Mouse (Mus musculus) embryonic facial prominence, embryonic 13.5 days (tissue): ENCODE data around the gene Sptbn2. TPM values are rescaled to one million over a fixed set of nuclear protein-coding genes. Genes with fewer than 3 reads are reported as not detected.
A peak's percentile ranks its signal among the peaks of the same experiment; 100 is the strongest.

Experiments
- ATAC-seq: fragments of 200-750 bp; cut with Nextera tagmentation; 2 replicates; pipeline ENCODE4 v1.8.0; 2017; ENCODE audit warnings: low read depth; ENCODE audit not compliant: insufficient number of reproducible peaks, insufficient read depth, low FRiP score, low TSS enrichment
- H3K27ac ChIP-seq: fragments of 300-500 bp; sonication (generic); 2 replicates; pipeline ENCODE4 v1.5.1; 2015; ENCODE audit warnings: moderate library complexity, mild to moderate bottlenecking, inconsistent platforms
- H3K27me3 ChIP-seq: fragments of 300-500 bp; sonication (generic); 2 replicates; pipeline ENCODE4 v1.6.1; 2015; ENCODE audit warnings: mild to moderate bottlenecking, inconsistent platforms
- H3K36me3 ChIP-seq: fragments of 300-500 bp; sonication (generic); 2 replicates; pipeline ENCODE4 v1.6.1; 2015; ENCODE audit warnings: mild to moderate bottlenecking, inconsistent platforms
- H3K4me1 ChIP-seq: fragments of 300-500 bp; sonication (generic); 2 replicates; pipeline ENCODE4 v1.6.1; 2015; ENCODE audit warnings: inconsistent platforms
- H3K4me2 ChIP-seq: fragments of 300-500 bp; sonication (generic); 2 replicates; pipeline ENCODE4 v1.6.1; 2015; ENCODE audit warnings: moderate library complexity, mild to moderate bottlenecking, inconsistent platforms
- H3K4me3 ChIP-seq: fragments of 300-500 bp; sonication (generic); 2 replicates; pipeline ENCODE4 v1.5.1; 2015; ENCODE audit warnings: mild to moderate bottlenecking, inconsistent platforms
- H3K9ac ChIP-seq: fragments of 300-500 bp; sonication (generic); 2 replicates; pipeline ENCODE4 v1.6.1; 2015; ENCODE audit warnings: mild to moderate bottlenecking, inconsistent platforms
- H3K9me3 ChIP-seq: fragments of 300-500 bp; sonication (generic); 2 replicates; pipeline ENCODE4 v1.6.1; 2016; ENCODE audit warnings: inconsistent platforms
- WGBS: fragments of 180-500 bp; shearing (Covaris S2); methylation state at CpG from one replicate; pipeline ENCODE4 v1.1.7; 2015; ENCODE audit warnings: mixed read lengths; 5-methylcytosine and 5-hydroxymethylcytosine counted together
- polyA plus RNA-seq: library from polyadenylated mRNA; unstranded; fragments of >200 nt; fragmentation: Nextera tagmentation; extraction: Ambion mirVana; gene quantifications from 2 replicates; pipeline ENCODE4 v1.2.1, GENCODE M21; 2015

Gene Sptbn2
- polyA plus RNA-seq, 1 experiment from 2014 or later = 2.6 TPM

GRCm38 (mm10) chr19:4729186-4729585 is 18.2 kb downstream of the Sptbn2 start:
- no peaks in the 10 kb centered on the region for H3K4me1 ChIP-seq
- whole genome bisulfite sequencing = 91% methylated on average over 9 of the region's 9 CpGs
- ATAC-seq = no peak
- H3K27me3 ChIP-seq = no peaks in the 10 kb centered on the region
- H3K27ac ChIP-seq = no peak overlapping the region
- no peak overlapping the region for H3K4me3 ChIP-seq
- no peak overlapping the region for H3K9ac ChIP-seq
- H3K9me3 ChIP-seq = no peaks in the 10 kb centered on the region
- no peak overlapping the region for H3K4me2 ChIP-seq
- H3K36me3 ChIP-seq = peaks cover 10% of the 10 kb centered on the region

DNA sequence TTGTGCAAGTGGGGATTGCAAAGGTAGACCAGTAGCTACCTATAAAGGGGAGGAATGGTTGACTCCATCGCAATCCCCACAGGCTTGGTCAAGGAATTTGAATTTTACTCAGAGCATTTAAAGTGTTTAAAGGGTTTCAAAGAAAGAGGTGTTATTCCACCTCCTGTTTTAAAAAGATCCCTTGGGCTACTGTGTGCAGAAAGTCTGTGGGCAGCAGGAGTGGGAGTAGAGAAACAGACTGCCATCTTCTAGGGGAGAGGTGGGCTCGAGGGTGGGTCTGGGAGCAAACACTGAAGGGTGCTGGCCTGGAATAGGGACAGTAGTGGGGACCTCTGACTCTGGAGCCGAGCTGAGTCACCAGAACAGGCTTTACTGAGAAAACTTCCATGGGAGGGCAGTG is 22.1 kb downstream of the Sptbn2 start:
- no peak for ATAC-seq
- no peaks in the 10 kb centered on the region for H3K9me3 ChIP-seq
- H3K4me3 ChIP-seq = no peak overlapping the region
- no peak overlapping the region for H3K9ac ChIP-seq
- no peak overlapping the region for H3K27ac ChIP-seq
- peaks cover 21% of the 10 kb centered on the region for H3K36me3 ChIP-seq
- no peak overlapping the region for H3K4me2 ChIP-seq
- no peaks in the 10 kb centered on the region for H3K27me3 ChIP-seq
- 77% methylated on average over 3 of the region's 3 CpGs for WGBS
- no peaks in the 10 kb centered on the region for H3K4me1 ChIP-seq

DNA sequence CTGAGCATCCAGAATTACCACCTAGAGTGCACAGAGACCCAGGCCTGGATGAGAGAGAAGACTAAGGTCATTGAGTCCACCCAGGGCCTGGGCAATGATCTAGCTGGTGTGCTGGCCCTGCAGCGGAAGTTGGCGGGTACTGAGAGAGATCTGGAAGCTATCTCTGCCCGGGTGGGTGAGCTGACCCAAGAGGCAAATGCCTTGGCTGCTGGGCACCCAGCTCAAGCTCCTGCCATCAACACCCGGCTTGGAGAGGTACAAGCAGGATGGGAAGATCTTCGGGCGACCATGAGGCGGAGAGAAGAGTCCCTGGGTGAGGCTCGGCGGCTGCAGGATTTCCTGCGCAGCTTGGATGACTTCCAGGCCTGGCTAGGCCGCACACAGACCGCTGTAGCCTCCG is 26.9 kb downstream of the Sptbn2 start:
- no peaks in the 10 kb centered on the region for H3K9me3 ChIP-seq
- no peaks in the 10 kb centered on the region for H3K27me3 ChIP-seq
- no peak overlapping the region for H3K27ac ChIP-seq
- H3K36me3 ChIP-seq = peaks cover 36% of the 10 kb centered on the region
- H3K9ac ChIP-seq = no peak overlapping the region
- H3K4me3 ChIP-seq = no peak overlapping the region
- no peak for ATAC-seq
- no peak overlapping the region for H3K4me2 ChIP-seq
- H3K4me1 ChIP-seq = no peaks in the 10 kb centered on the region
- WGBS = 86% methylated on average over 13 of the region's 13 CpGs

- H3K27me3 ChIP-seq = no peaks in the 10 kb centered on the region
- no peak overlapping the region for H3K27ac ChIP-seq
- WGBS = 94% methylated on average over 11 of the region's 11 CpGs
- no peak overlapping the region for H3K9ac ChIP-seq
- H3K9me3 ChIP-seq = no peaks in the 10 kb centered on the region
- peaks cover 36% of the 10 kb centered on the region for H3K36me3 ChIP-seq
- H3K4me1 ChIP-seq = no peaks in the 10 kb centered on the region
- no peak overlapping the region for H3K4me3 ChIP-seq
- ATAC-seq = no peak
- no peak overlapping the region for H3K4me2 ChIP-seq
Measured at GRCm38 (mm10) chr19:4739053-4739452, 28.1 kb downstream of the Sptbn2 start.

DNA sequence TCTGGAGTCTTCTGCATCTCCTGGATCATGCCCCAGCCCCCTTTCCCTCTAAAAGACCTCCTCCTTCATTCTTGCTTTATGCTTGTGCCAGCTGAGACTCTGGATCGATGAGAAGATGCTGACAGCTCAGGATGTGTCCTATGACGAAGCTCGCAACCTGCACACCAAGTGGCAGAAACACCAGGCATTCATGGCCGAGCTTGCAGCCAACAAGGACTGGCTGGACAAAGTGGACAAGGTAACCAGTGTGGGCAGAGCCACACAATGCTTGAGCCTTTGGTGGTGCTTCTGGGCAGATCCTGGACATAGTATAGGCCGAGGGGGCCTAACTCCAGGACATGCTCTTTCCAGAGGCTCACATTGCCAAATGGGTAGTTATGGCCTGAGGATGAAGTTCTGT is 28.8 kb downstream of the Sptbn2 start:
- Histone ChIP-seq H3K27me3 (no peaks in the 10 kb centered on the region), H3K4me3 (no peak overlapping the region), H3K4me1 (no peaks in the 10 kb centered on the region), H3K9me3 (no peaks in the 10 kb centered on the region), H3K9ac (no peak overlapping the region), H3K36me3 (peaks cover 30% of the 10 kb centered on the region), H3K27ac (no peak overlapping the region), H3K4me2 (no peak overlapping the region)
- ATAC-seq = no peak
- WGBS = 87% methylated on average over 5 of the region's 5 CpGs

- no peaks in the 10 kb centered on the region for H3K9me3 ChIP-seq
- H3K36me3 ChIP-seq = peaks cover 31% of the 10 kb centered on the region
- WGBS = 76% methylated on average over 10 of the region's 10 CpGs
- no peak overlapping the region for H3K9ac ChIP-seq
- H3K27ac ChIP-seq = no peak overlapping the region
- H3K4me2 ChIP-seq = no peak overlapping the region
- no peak overlapping the region for H3K4me3 ChIP-seq
- 0 out of 2 replicates have a peak, but pooled peaks cover 4% of the 10 kb centered on the region for H3K4me1 ChIP-seq
- no peak for ATAC-seq
- H3K27me3 ChIP-seq = no peaks in the 10 kb centered on the region
Measured at GRCm38 (mm10) chr19:4741482-4741881, 30.5 kb downstream of the Sptbn2 start.

DNA sequence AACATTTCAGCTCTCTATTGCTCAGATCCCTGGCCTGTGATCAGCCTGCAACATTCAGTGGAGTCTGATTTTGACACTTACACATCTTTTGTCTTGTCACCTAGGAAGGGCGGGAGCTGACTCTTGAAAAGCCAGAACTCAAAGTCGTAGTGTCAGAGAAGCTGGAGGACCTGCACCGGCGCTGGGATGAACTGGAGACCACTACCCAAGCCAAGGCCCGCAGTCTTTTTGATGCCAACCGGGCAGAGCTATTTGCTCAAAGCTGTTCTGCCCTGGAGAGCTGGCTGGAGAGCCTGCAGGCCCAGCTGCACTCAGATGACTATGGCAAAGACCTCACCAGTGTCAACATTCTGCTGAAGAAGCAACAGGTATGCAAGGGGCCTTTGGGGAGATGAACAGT is 31.3 kb downstream of the Sptbn2 start:
- 92% methylated on average over 6 of the region's 6 CpGs for WGBS
- H3K36me3 ChIP-seq = peaks cover 34% of the 10 kb centered on the region
- H3K4me3 ChIP-seq = no peak overlapping the region
- H3K27me3 ChIP-seq = no peaks in the 10 kb centered on the region
- no peak overlapping the region for H3K4me2 ChIP-seq
- H3K9me3 ChIP-seq = no peaks in the 10 kb centered on the region
- H3K4me1 ChIP-seq = 0 out of 2 replicates have a peak, but pooled peaks cover 4% of the 10 kb centered on the region
- H3K9ac ChIP-seq = 0 out of 2 replicates have a peak overlapping the region, but pooled peaks have one; percentile 11
- no peak for ATAC-seq
- no peak overlapping the region for H3K27ac ChIP-seq

GRCm38 (mm10) chr19:4743524-4743923 is 32.6 kb downstream of the Sptbn2 start:
- 39% methylated on average over 5 of the region's 5 CpGs for WGBS
- Histone ChIP-seq H3K27me3 (no peaks in the 10 kb centered on the region), H3K4me3 (no peak overlapping the region), H3K9me3 (no peaks in the 10 kb centered on the region), H3K36me3 (peaks cover 31% of the 10 kb centered on the region), H3K9ac (no peak overlapping the region), H3K27ac (no peak overlapping the region), H3K4me1 (0 out of 2 replicates have a peak, but pooled peaks cover 4% of the 10 kb centered on the region), H3K4me2 (no peak overlapping the region)
- no peak for ATAC-seq

- WGBS = 81% methylated on average over 14 of the region's 14 CpGs
- ATAC-seq = no peak
- H3K4me2 ChIP-seq = no peak overlapping the region
- no peaks in the 10 kb centered on the region for H3K27me3 ChIP-seq
- no peaks in the 10 kb centered on the region for H3K9me3 ChIP-seq
- H3K27ac ChIP-seq = 0 out of 2 replicates have a peak overlapping the region, but pooled peaks have one; percentile 7
- H3K4me1 ChIP-seq = 0 out of 2 replicates have a peak, but pooled peaks cover 4% of the 10 kb centered on the region
- H3K4me3 ChIP-seq = no peak overlapping the region
- no peak overlapping the region for H3K9ac ChIP-seq
- H3K36me3 ChIP-seq = peaks cover 33% of the 10 kb centered on the region
Measured at GRCm38 (mm10) chr19:4744026-4744425, 33.1 kb downstream of the Sptbn2 start.

DNA sequence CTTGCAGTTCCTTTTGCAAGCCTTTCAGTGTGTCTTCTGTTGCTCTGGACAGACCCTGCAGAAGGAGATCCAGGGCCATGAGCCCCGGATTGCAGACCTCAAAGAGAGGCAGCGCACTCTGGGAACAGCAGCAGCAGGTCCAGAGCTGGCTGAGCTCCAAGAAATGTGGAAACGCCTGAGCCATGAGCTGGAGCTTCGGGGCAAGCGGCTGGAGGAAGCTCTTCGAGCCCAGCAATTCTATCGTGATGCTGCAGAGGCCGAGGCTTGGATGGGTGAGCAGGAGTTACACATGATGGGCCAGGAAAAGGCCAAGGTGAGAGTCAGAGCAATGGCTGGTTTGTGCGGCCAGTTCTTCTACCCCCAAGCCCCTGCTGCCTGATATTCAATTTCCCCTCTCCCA is 34.1 kb downstream of the Sptbn2 start:
- ATAC-seq = no peak
- H3K4me2 ChIP-seq = no peak overlapping the region
- no peaks in the 10 kb centered on the region for H3K9me3 ChIP-seq
- peak overlapping the region; percentile 44 for H3K9ac ChIP-seq
- H3K4me1 ChIP-seq = 0 out of 2 replicates have a peak, but pooled peaks cover 4% of the 10 kb centered on the region
- H3K27me3 ChIP-seq = no peaks in the 10 kb centered on the region
- no peak overlapping the region for H3K4me3 ChIP-seq
- WGBS = 74% methylated on average over 9 of the region's 9 CpGs
- H3K36me3 ChIP-seq = peaks cover 23% of the 10 kb centered on the region
- no peak overlapping the region for H3K27ac ChIP-seq

DNA sequence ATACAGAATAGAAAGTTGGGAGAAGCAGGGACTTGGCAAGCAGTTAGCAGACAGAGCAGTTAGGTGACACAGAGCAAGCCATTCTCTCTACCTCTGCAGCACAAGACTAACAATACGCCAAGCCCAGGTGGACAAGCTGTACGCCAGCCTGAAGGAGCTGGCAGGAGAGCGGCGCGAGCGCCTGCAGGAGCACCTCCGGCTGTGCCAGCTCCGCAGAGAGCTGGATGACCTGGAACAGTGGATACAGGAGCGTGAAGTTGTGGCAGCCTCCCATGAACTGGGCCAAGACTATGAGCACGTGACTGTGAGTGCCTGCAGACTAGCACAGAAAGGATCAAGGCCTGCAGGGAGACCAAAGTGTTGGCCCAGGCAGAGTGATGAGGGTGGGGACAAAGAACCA is 34.7 kb downstream of the Sptbn2 start:
- no peak overlapping the region for H3K27ac ChIP-seq
- no peaks in the 10 kb centered on the region for H3K9me3 ChIP-seq
- 93% methylated on average over 10 of the region's 10 CpGs for WGBS
- no peaks in the 10 kb centered on the region for H3K27me3 ChIP-seq
- peaks cover 23% of the 10 kb centered on the region for H3K36me3 ChIP-seq
- 0 out of 2 replicates have a peak overlapping the region, but pooled peaks have one; percentile 40 for H3K9ac ChIP-seq
- no peak for ATAC-seq
- H3K4me3 ChIP-seq = no peak overlapping the region
- no peak overlapping the region for H3K4me2 ChIP-seq
- H3K4me1 ChIP-seq = 0 out of 2 replicates have a peak, but pooled peaks cover 4% of the 10 kb centered on the region

DNA sequence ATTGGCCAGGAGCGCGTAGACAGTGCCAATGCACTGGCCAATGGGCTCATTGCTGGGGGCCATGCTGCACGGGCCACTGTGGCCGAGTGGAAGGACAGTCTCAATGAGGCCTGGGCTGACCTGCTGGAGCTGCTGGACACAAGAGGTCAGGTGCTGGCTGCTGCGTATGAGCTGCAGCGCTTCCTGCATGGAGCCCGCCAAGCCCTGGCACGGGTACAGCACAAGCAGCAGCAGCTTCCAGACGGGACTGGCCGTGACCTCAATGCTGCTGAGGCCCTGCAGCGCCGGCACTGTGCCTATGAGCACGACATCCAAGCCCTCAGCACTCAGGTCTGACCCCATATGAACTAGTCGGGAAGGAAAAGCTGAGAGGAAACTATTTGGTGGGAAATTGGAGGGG is 35.6 kb downstream of the Sptbn2 start:
- Histone ChIP-seq H3K4me1 (0 out of 2 replicates have a peak, but pooled peaks cover 4% of the 10 kb centered on the region), H3K4me2 (no peak overlapping the region), H3K36me3 (peaks cover 17% of the 10 kb centered on the region), H3K4me3 (no peak overlapping the region), H3K27ac (no peak overlapping the region), H3K9ac (no peak overlapping the region), H3K27me3 (no peaks in the 10 kb centered on the region), H3K9me3 (no peaks in the 10 kb centered on the region)
- ATAC-seq = no peak
- 85% methylated on average over 14 of the region's 14 CpGs for WGBS
